Mouse (Mus musculus) midbrain, postnatal 0 days (tissue): ENCODE results near the gene Rlim. TPM values are rescaled to one million over a fixed set of nuclear protein-coding genes. Genes with fewer than 3 reads are reported as not detected.

Source experiments
- ATAC-seq: fragments of 200-750 bp; cut with Nextera tagmentation; 2 replicates; pipeline ENCODE4 v1.8.0; 2017; ENCODE audit warnings: moderate number of reproducible peaks, mild to moderate bottlenecking, moderate TSS enrichment, moderate library complexity; ENCODE audit not compliant: low FRiP score
- DNase-seq: peaks from one replicate; pipeline ENCODE4 v3.0.0-alpha.2; 2015; ENCODE audit warnings: low spot score
- H3K27ac ChIP-seq: fragments of 300-500 bp; sonication (generic); 2 replicates; pipeline ENCODE4 v1.5.1; 2014; ENCODE audit warnings: low read depth, mild to moderate bottlenecking, low read length, mixed read lengths
- H3K27me3 ChIP-seq: fragments of 300-500 bp; sonication (generic); 2 replicates; pipeline ENCODE4 v1.6.1; 2014; ENCODE audit warnings: low read length, control low read depth, mixed read lengths; ENCODE audit not compliant: insufficient read depth
- H3K36me3 ChIP-seq: fragments of 300-500 bp; sonication (generic); 2 replicates; pipeline ENCODE4 v1.6.1; 2014; ENCODE audit warnings: low read length, control low read depth, mixed read lengths; ENCODE audit not compliant: insufficient read depth
- H3K4me1 ChIP-seq: fragments of 300-500 bp; sonication (generic); 2 replicates; pipeline ENCODE4 v1.6.1; 2014; ENCODE audit warnings: mild to moderate bottlenecking, control low read depth, antibody characterized with exemption, low read length, mixed read lengths; ENCODE audit not compliant: insufficient read depth
- H3K4me2 ChIP-seq: fragments of 300-500 bp; sonication (generic); 2 replicates; pipeline ENCODE4 v1.6.1; 2014; ENCODE audit warnings: low read depth, mild to moderate bottlenecking, low read length, mixed read lengths; ENCODE audit not compliant: poor library complexity, severe bottlenecking
- H3K4me3 ChIP-seq: fragments of 300-500 bp; sonication (generic); 2 replicates; pipeline ENCODE4 v1.5.1; 2014; ENCODE audit warnings: low read depth, mild to moderate bottlenecking, low read length, moderate library complexity
- H3K9ac ChIP-seq: fragments of 300-500 bp; sonication (generic); replicated peaks from 2 replicates; pipeline ENCODE4 v1.6.1; 2014; ENCODE audit warnings: mild to moderate bottlenecking, low read length, moderate library complexity, mixed read lengths; ENCODE audit not compliant: poor library complexity, severe bottlenecking
- H3K9me3 ChIP-seq: fragments of 300-500 bp; sonication (generic); 2 replicates; pipeline ENCODE4 v1.6.1; 2016; ENCODE audit warnings: low read length, control low read depth
- CTCF ChIP-seq: IDR thresholded peaks from 2 replicates; pipeline ENCODE4 v1.5.1; 2016; ENCODE audit warnings: antibody characterized with exemption, mild to moderate bottlenecking
- WGBS: fragments of 180-500 bp; shearing (Covaris S2); extraction: QIAGEN DNeasy Blood & Tissue Kit; methylation state at CpG from one replicate; pipeline ENCODE4 v1.1.7; 2014; 5-methylcytosine and 5-hydroxymethylcytosine counted together
- polyA plus RNA-seq: library from polyadenylated mRNA; unstranded; fragments of >200 nt; fragmentation: Nextera tagmentation; extraction: Ambion mirVana; gene quantifications from 2 replicates; pipeline ENCODE4 v1.2.1, GENCODE M21; 2015
- total RNA-seq: library from RNA; depleted of rRNA; stranded (reverse); fragments of >200 nt; gene quantifications from 2 replicates; pipeline ENCODE4 v1.2.3, GENCODE M21; 2014; rRNA removed

Rlim gene
- total RNA-seq = 37.7 and 47.3 TPM in 2 replicates
- polyA plus RNA-seq = 16.4 and 20.1 TPM in 2 replicates

- H3K4me3 ChIP-seq = peak within 1 kb of the TSS; percentile 63
- peak within 1 kb of the TSS; percentile 79 for H3K9ac ChIP-seq
- WGBS = 23% methylated on average over 27 of the region's 27 CpGs
- no peak for TF ChIP-seq CTCF
- peak within 1 kb of the TSS; percentile 94 for H3K27ac ChIP-seq
- H3K36me3 ChIP-seq = no peaks in the 10 kb centered on the region
- ATAC-seq (peak; percentile 100), DNase-seq (peak; percentile 96)
- H3K27me3 ChIP-seq = peaks cover under 1% of the 10 kb centered on the region; the same call in 1 of the 2 replicates
- H3K9me3 ChIP-seq = no peaks in the 10 kb centered on the region
- H3K4me2 ChIP-seq = peak within 1 kb of the TSS; percentile 42
- no peaks in the 10 kb centered on the region for H3K4me1 ChIP-seq
These were observed at the start of gene Rlim for GRCm38 (mm10) chrX:103981169-103981689. Gene Rlim, minus strand, starts transcription at chrX:103981284.

GRCm38 (mm10) chrX:104017196-104017595 is 36.1 kb upstream of the Rlim start:
- Histone ChIP-seq H3K9me3 (no peaks in the 10 kb centered on the region), H3K4me2 (no peak overlapping the region), H3K27ac (no peak overlapping the region), H3K9ac (no peak overlapping the region), H3K27me3 (no peaks in the 10 kb centered on the region; the same call in 1 of the 2 replicates), H3K4me1 (no peaks in the 10 kb centered on the region), H3K36me3 (no peaks in the 10 kb centered on the region), H3K4me3 (no peak overlapping the region)
- ATAC-seq = no peak
- peak; percentile 11 for DNase-seq
- no peak for TF ChIP-seq CTCF
- 55% methylated on average over 1 of the region's 1 CpGs for WGBS

GRCm38 (mm10) chrX:104015048-104015447 is 34.0 kb upstream of the Rlim start:
- TF ChIP-seq CTCF = no peak
- Histone ChIP-seq H3K9me3 (no peaks in the 10 kb centered on the region), H3K4me3 (no peak overlapping the region), H3K4me2 (no peak overlapping the region), H3K4me1 (no peaks in the 10 kb centered on the region), H3K36me3 (no peaks in the 10 kb centered on the region), H3K27me3 (no peaks in the 10 kb centered on the region; the same call in 1 of the 2 replicates), H3K27ac (no peak overlapping the region), H3K9ac (no peak overlapping the region)
- no peak for ATAC-seq
- no peak for DNase-seq
- WGBS = 84% methylated on average over 4 of the region's 4 CpGs

GRCm38 (mm10) chrX:104013318-104013811 is 32.3 kb upstream of the Rlim start:
- TF ChIP-seq CTCF = no peak
- H3K9ac ChIP-seq = no peak overlapping the region
- H3K27me3 ChIP-seq = no peaks in the 10 kb centered on the region; the same call in 1 of the 2 replicates
- no peaks in the 10 kb centered on the region for H3K4me1 ChIP-seq
- H3K36me3 ChIP-seq = no peaks in the 10 kb centered on the region
- H3K4me3 ChIP-seq = no peak overlapping the region
- no peaks in the 10 kb centered on the region for H3K9me3 ChIP-seq
- no peak for DNase-seq
- no peak overlapping the region for H3K27ac ChIP-seq
- WGBS = 65% methylated on average over 4 of the region's 4 CpGs
- ATAC-seq = no peak
- no peak overlapping the region for H3K4me2 ChIP-seq

GRCm38 (mm10) chrX:103994741-103995140 is 13.7 kb upstream of the Rlim start:
- Histone ChIP-seq H3K4me2 (no peak overlapping the region), H3K36me3 (no peaks in the 10 kb centered on the region), H3K4me3 (no peak overlapping the region), H3K9me3 (no peaks in the 10 kb centered on the region), H3K27me3 (peaks cover 6% of the 10 kb centered on the region; the same call in 1 of the 2 replicates), H3K9ac (no peak overlapping the region), H3K27ac (no peak overlapping the region), H3K4me1 (no peaks in the 10 kb centered on the region)
- 55% methylated on average over 3 of the region's 3 CpGs for WGBS
- no peak for TF ChIP-seq CTCF
- no peak for ATAC-seq
- DNase-seq = no peak

GRCm38 (mm10) chrX:103993864-103994263 is 12.8 kb upstream of the Rlim start:
- H3K36me3 ChIP-seq = no peaks in the 10 kb centered on the region
- no peak for ATAC-seq
- H3K27ac ChIP-seq = no peak overlapping the region
- no peak for DNase-seq
- no peaks in the 10 kb centered on the region for H3K9me3 ChIP-seq
- WGBS = 71% methylated on average over 6 of the region's 6 CpGs
- H3K4me1 ChIP-seq = no peaks in the 10 kb centered on the region
- H3K27me3 ChIP-seq = peaks cover 6% of the 10 kb centered on the region; the same call in 1 of the 2 replicates
- no peak overlapping the region for H3K9ac ChIP-seq
- H3K4me2 ChIP-seq = no peak overlapping the region
- H3K4me3 ChIP-seq = no peak overlapping the region
- TF ChIP-seq CTCF = no peak
